Mouse (Mus musculus) CH12.LX (cell line): ENCODE results near the gene Kank4. TPM values are rescaled to one million over a fixed set of nuclear protein-coding genes. Genes with fewer than 3 reads are reported as not detected.

Source experiments
- DNase-seq: peaks from one replicate; pipeline ENCODE4 v3.0.0-alpha.2; 2013; ENCODE audit errors: extremely low read depth
- H3K27ac ChIP-seq: 2 replicates; pipeline ENCODE4 v1.5.1; 2012; ENCODE audit warnings: low read depth, mild to moderate bottlenecking, control low read depth, moderate library complexity; ENCODE audit not compliant: insufficient read depth
- H3K27me3 ChIP-seq: replicated peaks from 2 replicates; pipeline ENCODE3; 2012; ENCODE audit warnings: inconsistent platforms
- H3K36me3 ChIP-seq, 2 experiments: replicated peaks in 1 of 2; 2 replicates each; pipeline versions ENCODE3 to v1.6.1; 2012; ENCODE audit warnings: inconsistent platforms in 1 of 2, low read length in 1 of 2, mild to moderate bottlenecking in 1 of 2, mixed read lengths in 1 of 2, moderate library complexity in 1 of 2; ENCODE audit not compliant: control insufficient read depth in 1 of 2, insufficient read depth in 1 of 2
- H3K4me1 ChIP-seq, 2 experiments: 2 replicates each; pipeline ENCODE4 v1.6.1; 2012; ENCODE audit warnings: inconsistent platforms in 1 of 2, moderate library complexity in 1 of 2; ENCODE audit not compliant: insufficient read depth in 2 of 2, control insufficient read depth in 1 of 2
- H3K4me2 ChIP-seq: 2 replicates; pipeline ENCODE4 v1.6.1; 2012; ENCODE audit warnings: low read depth, mild to moderate bottlenecking, control low read depth; ENCODE audit not compliant: poor library complexity, insufficient read depth, severe bottlenecking
- H3K4me3 ChIP-seq, 3 experiments: fragments of 150-350 bp in 1 of 3; sonication (generic) in 1 of 3; replicated peaks in 1 of 3; 2 replicates each; pipeline versions ENCODE3 to v1.5.1; 2011 to 2012; ENCODE audit warnings: low read depth in 2 of 3, low read length in 2 of 3, mild to moderate bottlenecking in 2 of 3, moderate library complexity in 2 of 3, control low read depth in 1 of 3, improper control_type of control experiment in 1 of 3, inconsistent platforms in 1 of 3, mixed read lengths in 1 of 3; ENCODE audit not compliant: poor library complexity in 1 of 3
- H3K79me2 ChIP-seq: replicated peaks from 2 replicates; pipeline ENCODE4 v1.6.1; 2012; ENCODE audit warnings: mild to moderate bottlenecking, moderate library complexity; ENCODE audit not compliant: control insufficient read depth, poor library complexity, insufficient read depth, severe bottlenecking; ENCODE audit errors: extremely low read depth
- H3K9ac ChIP-seq: 2 replicates; pipeline ENCODE4 v1.6.1; 2012; ENCODE audit warnings: low read depth, mild to moderate bottlenecking, control low read depth, moderate library complexity; ENCODE audit not compliant: insufficient read depth
- H3K9me3 ChIP-seq: replicated peaks from 2 replicates; pipeline ENCODE3; 2012; ENCODE audit warnings: low read length, inconsistent platforms, mixed read lengths
- BHLHE40 ChIP-seq: IDR thresholded peaks from 2 replicates; pipeline ENCODE4 v1.6.1; 2011; ENCODE audit warnings: mild to moderate bottlenecking, low read depth, low read length, improper control_type of control experiment
- CHD2 ChIP-seq: IDR thresholded peaks from 2 replicates; pipeline ENCODE4 v1.6.1; 2011; ENCODE audit warnings: low read length, improper control_type of control experiment
- CTCF ChIP-seq, 2 experiments: IDR thresholded peaks in 1 of 2; conservative IDR thresholded peaks in 1 of 2; 2 replicates each; pipeline ENCODE4 v1.5.1; 2011 to 2012; ENCODE audit warnings: low read depth in 2 of 2, low read length in 2 of 2, improper control_type of control experiment in 1 of 2, inconsistent platforms in 1 of 2, mild to moderate bottlenecking in 1 of 2, moderate library complexity in 1 of 2
- ELF1 ChIP-seq: IDR thresholded peaks from 2 replicates; pipeline ENCODE4 v1.6.1; 2014; ENCODE audit warnings: low read depth, mild to moderate bottlenecking, inconsistent platforms, low read length, improper control_type of control experiment
- EP300 ChIP-seq: IDR thresholded peaks from 2 replicates; pipeline ENCODE4 v1.6.1; 2011; ENCODE audit warnings: low read length, improper control_type of control experiment
- ETS1 ChIP-seq: conservative IDR thresholded peaks from 2 replicates; pipeline ENCODE4 v1.6.1; 2012; ENCODE audit warnings: low read depth, mild to moderate bottlenecking, inconsistent platforms, low read length, improper control_type of control experiment, moderate library complexity
- HCFC1 ChIP-seq: IDR thresholded peaks from 2 replicates; pipeline ENCODE4 v1.6.1; 2012; ENCODE audit warnings: low read depth, mild to moderate bottlenecking, inconsistent platforms, low read length, improper control_type of control experiment
- IRF4 ChIP-seq: IDR thresholded peaks from 2 replicates; pipeline ENCODE4 v1.6.1; 2014; ENCODE audit warnings: low read depth, mild to moderate bottlenecking, inconsistent platforms, low read length, improper control_type of control experiment
- MAX ChIP-seq: IDR thresholded peaks from 2 replicates; pipeline ENCODE4 v1.6.1; 2011; ENCODE audit warnings: low read length, improper control_type of control experiment
- MYC ChIP-seq: IDR thresholded peaks from 2 replicates; pipeline ENCODE4 v1.6.1; 2011; ENCODE audit warnings: low read depth, mild to moderate bottlenecking, improper control_type of control experiment, low read length
- POLR2A ChIP-seq: IDR thresholded peaks from 2 replicates; pipeline ENCODE4 v1.6.1; 2011; ENCODE audit warnings: low read depth, mild to moderate bottlenecking, improper control_type of control experiment, low read length
- POLR2AphosphoS2 ChIP-seq: IDR thresholded peaks from 2 replicates; pipeline ENCODE4 v1.6.1; 2011; ENCODE audit warnings: low read depth, low read length, improper control_type of control experiment
- SMC3 ChIP-seq: IDR thresholded peaks from 2 replicates; pipeline ENCODE4 v1.6.1; 2011; ENCODE audit warnings: low read depth, low read length, improper control_type of control experiment
- TCF12 ChIP-seq: IDR thresholded peaks from 2 replicates; pipeline ENCODE4 v1.6.1; 2014; ENCODE audit warnings: low read depth, mild to moderate bottlenecking, inconsistent platforms, low read length, improper control_type of control experiment
- USF2 ChIP-seq: conservative IDR thresholded peaks from 2 replicates; pipeline ENCODE4 v1.6.1; 2011; ENCODE audit warnings: low read depth, low read length, improper control_type of control experiment
- ZC3H11A ChIP-seq: IDR thresholded peaks from 2 replicates; pipeline ENCODE4 v1.6.1; 2012; ENCODE audit warnings: low read depth, mild to moderate bottlenecking, inconsistent platforms, low read length, improper control_type of control experiment
- ZKSCAN1 ChIP-seq: IDR thresholded peaks from 2 replicates; pipeline ENCODE4 v1.6.1; 2012; ENCODE audit warnings: low read depth, inconsistent platforms, low read length, improper control_type of control experiment, borderline replicate concordance
- ZMIZ1 ChIP-seq: IDR thresholded peaks from 2 replicates; pipeline ENCODE4 v1.6.1; 2012; ENCODE audit warnings: low read depth, mild to moderate bottlenecking, inconsistent platforms, low read length, improper control_type of control experiment
- ZNF384 ChIP-seq: IDR thresholded peaks from 2 replicates; pipeline ENCODE4 v1.6.1; 2012; ENCODE audit warnings: low read depth, low read length, improper control_type of control experiment, inconsistent platforms
- dilution Hi-C: fragments of 300-500 bp; cut with MboI; formaldehyde crosslinking; loops from 2 replicates; pipeline ENCODE4 v1.14.3; 2020; ENCODE audit warnings: low sequenced_read_pairs; ENCODE audit not compliant: extremely low pct_unique_long_range_greater_than_20kb, extremely low pct_ligation_motif_present
- in situ Hi-C: fragments of 300-500 bp; cut with MboI; formaldehyde crosslinking; loops from 3 replicates; pipeline ENCODE4 v1.14.3; 2019; ENCODE audit warnings: low sequenced_read_pairs, low pct_ligation_motif_present, low pct_unique_long_range_greater_than_20kb, mixed read lengths
- polyA plus RNA-seq: library from polyadenylated mRNA; unstranded; fragments of >175 nt; gene quantifications from 2 replicates; pipeline ENCODE4 v1.2.1, GENCODE M21; 2012; ENCODE audit warnings: low read depth; ENCODE audit not compliant: insufficient read length
- total RNA-seq, 2 experiments: library from RNA; depleted of rRNA; stranded (reverse); fragments of 300-350 nt in 1 of 2; fragments of >200 nt in 1 of 2; gene quantifications; 2 replicates each; pipeline ENCODE4 v1.2.3; 2012 to 2014

Gene Kank4
- total and polyA plus RNA-seq, 3 experiments, result not detected

GRCm38 (mm10) chr4:98858151-98858855 lies 41.0 kb upstream of the Kank4 start:
- dilution Hi-C loops, result no loop called here

DNA sequence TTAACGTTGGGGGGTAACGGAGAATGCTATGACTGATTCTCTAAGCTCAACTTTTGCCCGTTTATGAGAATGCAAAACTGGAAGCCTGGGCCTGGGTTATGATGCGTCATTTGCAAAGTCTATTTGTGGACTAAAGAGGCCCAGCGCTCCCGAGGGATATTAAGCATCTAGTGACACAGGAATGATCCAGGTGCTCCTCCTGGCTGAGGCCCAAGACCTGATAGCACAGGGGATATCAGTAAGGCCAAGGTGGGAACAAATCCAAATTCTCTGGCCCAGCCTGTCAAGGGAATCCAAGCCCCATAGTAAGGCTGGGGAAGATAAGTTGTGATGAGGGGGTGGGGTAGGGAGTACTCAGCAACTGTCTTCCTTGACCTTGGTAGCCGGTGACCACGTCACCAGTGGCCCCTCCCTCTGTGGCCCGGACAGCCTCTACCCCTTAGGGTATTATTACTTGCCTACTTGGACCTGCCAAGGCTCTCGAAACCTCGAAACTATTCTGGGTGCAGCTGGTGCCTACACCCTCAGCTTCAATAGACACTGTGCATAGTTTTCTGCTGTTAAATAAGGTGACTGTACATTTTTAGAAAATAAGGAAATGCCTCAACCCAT lies 39.8 kb upstream of the Kank4 start:
- H3K4me1 ChIP-seq, result no peaks in the 10 kb centered on the region
- H3K4me2 ChIP-seq, result no peak overlapping the region
- H3K36me3 ChIP-seq, result no peaks in the 10 kb centered on the region
- DNase-seq, result no peak
- in situ Hi-C loops, result no loop called here
- peaks cover 62% of the 10 kb centered on the region for H3K9me3 ChIP-seq
- no peak overlapping the region for H3K27ac ChIP-seq
- H3K79me2 ChIP-seq, result no peaks in the 10 kb centered on the region
- dilution Hi-C loops, result no loop called here
- H3K9ac ChIP-seq, result no peak overlapping the region
- no peaks in the 10 kb centered on the region for H3K27me3 ChIP-seq
- H3K4me3 ChIP-seq, result no peak overlapping the region
- no peak for TF ChIP-seq POLR2AphosphoS2
- TF ChIP-seq ELF1, result no peak
- TF ChIP-seq ZC3H11A, result no peak
- TF ChIP-seq ZKSCAN1, result no peak
- TF ChIP-seq CTCF (conservative IDR thresholded peaks at IDR 0.05 in 1 of 2, IDR thresholded peaks at IDR 0.05 in 1 of 2; ENCODE audit: low read depth in 2 of 2, low read length in 2 of 2), result no peak

More at GRCm38 (mm10) chr4:98858151-98858855, 41.0 kb upstream of the Kank4 start:
- Histone ChIP-seq H3K9ac (no peak overlapping the region), H3K9me3 (peaks cover 64% of the 10 kb centered on the region), H3K4me3 (no peak overlapping the region), H3K4me2 (no peak overlapping the region), H3K36me3 (no peaks in the 10 kb centered on the region), H3K4me1 (no peaks in the 10 kb centered on the region), H3K79me2 (no peaks in the 10 kb centered on the region), H3K27me3 (no peaks in the 10 kb centered on the region), H3K27ac (no peak overlapping the region)
- no peak for TF ChIP-seq MYC
- no peak for TF ChIP-seq TCF12
- no peak for TF ChIP-seq ZC3H11A
- TF ChIP-seq USF2, result no peak
- TF ChIP-seq BHLHE40, result no peak
- TF ChIP-seq MAX, result no peak
- TF ChIP-seq CHD2, result no peak
- TF ChIP-seq POLR2A, result no peak
- TF ChIP-seq ZMIZ1, result no peak
- no peak for TF ChIP-seq POLR2AphosphoS2
- no peak for TF ChIP-seq ETS1
- no peak for TF ChIP-seq ZKSCAN1
- TF ChIP-seq SMC3, result no peak
- no peak for TF ChIP-seq EP300
- no peak for TF ChIP-seq CTCF (conservative IDR thresholded peaks at IDR 0.05 in 1 of 2, IDR thresholded peaks at IDR 0.05 in 1 of 2; ENCODE audit: low read depth in 2 of 2, low read length in 2 of 2)
- TF ChIP-seq IRF4, result no peak
- TF ChIP-seq ZNF384, result no peak
- no peak for TF ChIP-seq HCFC1
- in situ Hi-C loops, result no loop called here
- DNase-seq, result no peak
